Mouse (Mus musculus): ENCODE measurements around the gene Usp12. TPM values are rescaled to one million over a fixed set of nuclear protein-coding genes. Genes with fewer than 3 reads are reported as not detected.
A peak's percentile ranks its signal among the peaks of the same experiment; 100 is the strongest.

Usp12 gene
- polyA plus RNA-seq, 1 experiment from 2014 or later = 16.5 TPM

- Histone ChIP-seq H3K4me2 (replicated peaks) (peak overlapping the region; percentile 86), H3K36me3 (no peaks in the 10 kb centered on the region), H3K9me3 (no peaks in the 10 kb centered on the region), H3K27ac (replicated peaks) (peak overlapping the region; percentile 91), H3K4me3 (peak overlapping the region; percentile 72), H3K4me1 (peaks cover 27% of the 10 kb centered on the region), H3K27me3 (no peaks in the 10 kb centered on the region), H3K9ac (replicated peaks) (peak overlapping the region; percentile 86)
- WGBS = under 1% methylated on average over 79 of the region's 83 CpGs
- peak; percentile 67 for ATAC-seq (replicated peaks)
Measured at GRCm38 (mm10) chr5:146794084-146794852, 538 bp downstream of the Usp12 start.

- Histone ChIP-seq H3K9me3 (no peaks in the 10 kb centered on the region), H3K27ac (replicated peaks) (peak overlapping the region; percentile 91; the same call in 1 of the 2 replicates), H3K4me2 (replicated peaks) (peak overlapping the region; percentile 86), H3K4me1 (peaks cover 27% of the 10 kb centered on the region), H3K27me3 (no peaks in the 10 kb centered on the region), H3K4me3 (peak overlapping the region; percentile 72), H3K9ac (replicated peaks) (peak overlapping the region; percentile 86), H3K36me3 (no peaks in the 10 kb centered on the region)
- WGBS = 4% methylated on average over 18 of the region's 18 CpGs
- ATAC-seq (replicated peaks) = no peak
Measured at GRCm38 (mm10) chr5:146793630-146794083, 1.1 kb downstream of the Usp12 start.

- Histone ChIP-seq H3K9ac (replicated peaks) (no peak overlapping the region), H3K27ac (replicated peaks) (no peak overlapping the region), H3K9me3 (no peaks in the 10 kb centered on the region), H3K27me3 (no peaks in the 10 kb centered on the region), H3K4me2 (replicated peaks) (no peak overlapping the region), H3K4me3 (no peak overlapping the region), H3K4me1 (peaks cover 27% of the 10 kb centered on the region), H3K36me3 (no peaks in the 10 kb centered on the region)
- 85% methylated on average over 7 of the region's 7 CpGs for WGBS
- ATAC-seq (replicated peaks) = no peak
Measured at GRCm38 (mm10) chr5:146792140-146792791, 2.5 kb downstream of the Usp12 start.

- Histone ChIP-seq H3K4me3 (no peak overlapping the region), H3K9me3 (no peaks in the 10 kb centered on the region), H3K27ac (replicated peaks) (no peak overlapping the region), H3K9ac (replicated peaks) (no peak overlapping the region), H3K36me3 (no peaks in the 10 kb centered on the region), H3K27me3 (no peaks in the 10 kb centered on the region), H3K4me2 (replicated peaks) (no peak overlapping the region), H3K4me1 (peaks cover 27% of the 10 kb centered on the region)
- ATAC-seq (replicated peaks) = no peak
- 71% methylated on average over 8 of the region's 8 CpGs for WGBS
Measured at GRCm38 (mm10) chr5:146790944-146791343, 3.9 kb downstream of the Usp12 start.

GRCm38 (mm10) chr5:146789413-146789812, 5.4 kb downstream of the Usp12 start:
- H3K9me3 ChIP-seq = no peaks in the 10 kb centered on the region
- H3K27ac ChIP-seq (replicated peaks) = no peak overlapping the region
- WGBS = 80% methylated on average over 9 of the region's 9 CpGs
- H3K4me2 ChIP-seq (replicated peaks) = no peak overlapping the region
- H3K36me3 ChIP-seq = no peaks in the 10 kb centered on the region
- ATAC-seq (replicated peaks) = no peak
- H3K27me3 ChIP-seq = no peaks in the 10 kb centered on the region
- H3K4me1 ChIP-seq = peaks cover 27% of the 10 kb centered on the region
- no peak overlapping the region for H3K4me3 ChIP-seq
- no peak overlapping the region for H3K9ac ChIP-seq (replicated peaks)

- H3K36me3 ChIP-seq = no peaks in the 10 kb centered on the region
- no peaks in the 10 kb centered on the region for H3K27me3 ChIP-seq
- peaks cover 15% of the 10 kb centered on the region for H3K4me1 ChIP-seq
- ATAC-seq (replicated peaks) = no peak
- H3K9ac ChIP-seq (replicated peaks) = no peak overlapping the region
- no peak overlapping the region for H3K4me3 ChIP-seq
- H3K9me3 ChIP-seq = no peaks in the 10 kb centered on the region
- H3K4me2 ChIP-seq (replicated peaks) = no peak overlapping the region
- 90% methylated on average over 8 of the region's 8 CpGs for WGBS
- H3K27ac ChIP-seq (replicated peaks) = no peak overlapping the region
Measured at GRCm38 (mm10) chr5:146786123-146786522, 8.7 kb downstream of the Usp12 start.

DNA sequence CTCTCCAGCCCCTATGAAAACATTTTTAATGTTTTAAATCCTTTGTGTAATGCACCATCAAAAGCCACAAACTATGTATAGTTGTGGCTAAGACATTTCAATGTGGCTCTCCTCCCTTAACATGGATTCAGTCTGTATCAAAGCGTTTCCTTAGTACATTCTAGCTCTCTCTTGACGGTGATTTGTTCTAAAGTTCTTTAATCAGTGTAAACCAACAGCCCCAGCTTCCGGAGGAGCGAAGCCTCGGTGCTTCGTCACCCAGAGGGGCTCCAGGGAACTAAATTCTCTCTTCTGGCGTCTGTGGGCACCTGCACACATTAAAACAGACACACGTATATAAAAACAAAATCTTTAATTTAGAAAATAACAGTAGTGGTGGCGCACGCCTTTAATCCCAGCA, 10.9 kb downstream of the Usp12 start:
- no peak overlapping the region for H3K4me3 ChIP-seq
- H3K27ac ChIP-seq (replicated peaks) = no peak overlapping the region
- no peak overlapping the region for H3K4me2 ChIP-seq (replicated peaks)
- 97% methylated on average over 10 of the region's 10 CpGs for WGBS
- no peak for ATAC-seq (replicated peaks)
- no peaks in the 10 kb centered on the region for H3K27me3 ChIP-seq
- H3K9ac ChIP-seq (replicated peaks) = no peak overlapping the region
- peaks cover 10% of the 10 kb centered on the region; the same call in 1 of the 2 replicates for H3K4me1 ChIP-seq
- no peaks in the 10 kb centered on the region for H3K9me3 ChIP-seq
- no peaks in the 10 kb centered on the region for H3K36me3 ChIP-seq

- Histone ChIP-seq H3K27me3 (no peaks in the 10 kb centered on the region), H3K36me3 (no peaks in the 10 kb centered on the region), H3K9me3 (no peaks in the 10 kb centered on the region), H3K4me3 (no peak overlapping the region), H3K4me1 (peaks cover 10% of the 10 kb centered on the region; the same call in 1 of the 2 replicates), H3K9ac (replicated peaks) (no peak overlapping the region), H3K4me2 (replicated peaks) (no peak overlapping the region), H3K27ac (replicated peaks) (no peak overlapping the region)
- whole genome bisulfite sequencing = 83% methylated on average over 10 of the region's 10 CpGs
- ATAC-seq (replicated peaks) = 0 out of 2 replicates have a peak, but pooled peaks have one; percentile 32
Measured at GRCm38 (mm10) chr5:146783300-146783699, 11.5 kb downstream of the Usp12 start.

DNA sequence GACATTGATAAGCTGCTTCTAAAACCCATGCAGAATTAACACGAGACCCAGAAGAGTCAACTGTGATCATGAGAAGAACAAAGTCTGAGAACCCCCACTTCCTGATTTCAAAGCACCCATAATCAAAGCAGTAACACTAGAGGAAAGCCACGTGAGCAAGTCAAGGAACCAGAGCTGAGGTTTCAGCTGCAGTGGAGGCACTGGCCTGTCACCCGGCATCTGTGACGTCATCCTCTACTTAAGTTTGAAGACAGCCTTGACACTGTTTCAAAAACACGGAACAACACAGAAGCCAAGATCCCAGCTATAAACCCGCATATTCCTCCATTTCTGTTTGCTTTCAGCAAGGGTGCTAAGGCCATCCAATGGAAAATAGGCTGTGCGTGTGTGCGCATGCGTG, 13.1 kb downstream of the Usp12 start:
- no peak for ATAC-seq (replicated peaks)
- H3K4me2 ChIP-seq (replicated peaks) = no peak overlapping the region
- H3K27ac ChIP-seq (replicated peaks) = no peak overlapping the region
- no peaks in the 10 kb centered on the region for H3K36me3 ChIP-seq
- H3K4me1 ChIP-seq = peaks cover 10% of the 10 kb centered on the region; the same call in 1 of the 2 replicates
- no peaks in the 10 kb centered on the region for H3K27me3 ChIP-seq
- no peak overlapping the region for H3K4me3 ChIP-seq
- H3K9me3 ChIP-seq = no peaks in the 10 kb centered on the region
- WGBS = 87% methylated on average over 9 of the region's 9 CpGs
- H3K9ac ChIP-seq (replicated peaks) = no peak overlapping the region

DNA sequence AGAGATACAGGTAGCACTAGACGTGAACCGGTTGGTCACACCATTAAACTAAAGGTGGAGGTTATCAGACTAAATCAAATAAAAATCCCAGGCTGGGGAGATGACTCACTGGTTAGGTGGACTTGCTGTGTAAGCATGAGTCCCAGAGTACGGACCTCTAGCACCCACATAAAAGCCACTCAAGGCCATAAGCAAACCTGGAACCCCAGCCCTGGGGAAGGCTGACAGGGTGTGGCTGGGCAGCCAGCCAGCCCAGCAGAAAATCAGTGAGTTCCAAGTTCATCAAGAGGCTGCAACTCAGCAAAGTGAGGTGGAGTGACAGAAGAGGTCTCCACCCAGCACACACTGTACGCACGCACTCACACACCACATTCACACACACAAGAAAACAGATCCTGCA, 14.9 kb downstream of the Usp12 start:
- no peaks in the 10 kb centered on the region for H3K36me3 ChIP-seq
- no peak overlapping the region for H3K27ac ChIP-seq (replicated peaks)
- no peak overlapping the region for H3K4me3 ChIP-seq
- no peaks in the 10 kb centered on the region for H3K27me3 ChIP-seq
- no peaks in the 10 kb centered on the region for H3K9me3 ChIP-seq
- H3K9ac ChIP-seq (replicated peaks) = no peak overlapping the region
- no peak overlapping the region for H3K4me2 ChIP-seq (replicated peaks)
- 94% methylated on average over 5 of the region's 5 CpGs for WGBS
- peaks cover 10% of the 10 kb centered on the region; the same call in 1 of the 2 replicates for H3K4me1 ChIP-seq
- no peak for ATAC-seq (replicated peaks)

GRCm38 (mm10) chr5:146776988-146777639, 17.7 kb downstream of the Usp12 start:
- Histone ChIP-seq H3K27ac (replicated peaks) (no peak overlapping the region), H3K4me1 (peaks cover 6% of the 10 kb centered on the region; the same call in 1 of the 2 replicates), H3K9ac (replicated peaks) (no peak overlapping the region), H3K27me3 (no peaks in the 10 kb centered on the region), H3K4me3 (no peak overlapping the region), H3K4me2 (replicated peaks) (no peak overlapping the region), H3K36me3 (no peaks in the 10 kb centered on the region), H3K9me3 (no peaks in the 10 kb centered on the region)
- WGBS = 83% methylated on average over 13 of the region's 13 CpGs
- ATAC-seq (replicated peaks) = no peak

GRCm38 (mm10) chr5:146771982-146772381, 22.8 kb downstream of the Usp12 start:
- H3K36me3 ChIP-seq = 0 out of 2 replicates have a peak, but pooled peaks cover 2% of the 10 kb centered on the region
- no peak for ATAC-seq (replicated peaks)
- no peaks in the 10 kb centered on the region for H3K9me3 ChIP-seq
- no peaks in the 10 kb centered on the region for H3K27me3 ChIP-seq
- 59% methylated on average over 11 of the region's 11 CpGs for WGBS
- peaks cover 7% of the 10 kb centered on the region for H3K4me1 ChIP-seq
- H3K4me2 ChIP-seq (replicated peaks) = no peak overlapping the region
- no peak overlapping the region for H3K27ac ChIP-seq (replicated peaks)
- no peak overlapping the region for H3K9ac ChIP-seq (replicated peaks)
- H3K4me3 ChIP-seq = no peak overlapping the region

All from forebrain, embryonic 15.5 days (tissue).